Mouse (Mus musculus): ENCODE results near the gene Ces1d. TPM values are rescaled to one million over a fixed set of nuclear protein-coding genes. Genes with fewer than 3 reads are reported as not detected.

Ces1d gene
- polyA plus RNA-seq (2017; shearing (Covaris generic)), result not detected

GRCm38 (mm10) chr8:93197685-93198525, at the start of gene Ces1d:
Gene Ces1d (minus strand): TSS chr8:93197838.

GRCm38 (mm10) chr8:93229446-93229845, 31.8 kb upstream of the Ces1d start, which contains the start of gene Ces1e:
Gene Ces1e (minus strand): TSS chr8:93229619.

GRCm38 (mm10) chr8:93131233-93131980, 66.2 kb downstream of the Ces1d start, which contains the start of gene Ces1c:
Gene Ces1c (minus strand): TSS chr8:93131283.

Other genes starting within 250 kb of the Ces1d start
- not detected for gene Slc6a2, start 237.8 kb downstream of the Ces1d start, polyA plus RNA-seq (2017; shearing (Covaris generic))
- gene Ces1a, start 149.6 kb downstream of the Ces1d start, polyA plus RNA-seq (2017; shearing (Covaris generic)), result not detected
- gene Ces1b, start 117.8 kb downstream of the Ces1d start, polyA plus RNA-seq (2017; shearing (Covaris generic)), result not detected
- not detected for gene Ces1c, start 66.6 kb downstream of the Ces1d start, polyA plus RNA-seq (2017; shearing (Covaris generic))
- not detected for gene Ces1e, start 31.8 kb upstream of the Ces1d start, polyA plus RNA-seq (2017; shearing (Covaris generic))
- not detected for gene Ces1f, start 81.9 kb upstream of the Ces1d start, polyA plus RNA-seq (2017; shearing (Covaris generic))
- not detected for gene Ces1g, start 139.5 kb upstream of the Ces1d start, polyA plus RNA-seq (2017; shearing (Covaris generic))
- not detected for gene Ces1h, start 181.9 kb upstream of the Ces1d start, polyA plus RNA-seq (2017; shearing (Covaris generic))

Measured in inflammation-experienced regulatory T-cells, adult 16 weeks (primary cell).